In genomic region chr6:54431761-54432160, GRCm38 (mm10) we compare ENCODE assay signal across 8 mouse cellular contexts. TPM values are rescaled to one million over a fixed set of nuclear protein-coding genes. Genes with fewer than 3 reads are reported as not detected.
DNase-seq lines count a peak whose midpoint lies in the region; ATAC-seq and TF ChIP-seq lines count a peak whose summit lies in the region.

No protein-coding gene starts in this region.

- H3K4me1 ChIP-seq in hindbrain, postnatal 0 days (ENCODE audit: insufficient read depth, low read length), result 0 out of 2 replicates have a peak, but pooled peaks cover 5% of the 10 kb centered on the region
- H3K4me1 ChIP-seq in midbrain, embryonic 16.5 days (ENCODE audit: control insufficient read depth, insufficient read depth, low read length), result peaks cover 21% of the 10 kb centered on the region; the same call in 1 of the 2 replicates

- peak overlapping the region; percentile 27 for H3K4me2 ChIP-seq in hindbrain, postnatal 0 days (ENCODE audit: low read depth, low read length)
- H3K4me2 ChIP-seq in midbrain, embryonic 16.5 days (ENCODE audit: low read length), result peak overlapping the region; percentile 82; the same call in 1 of the 2 replicates

- no peak for TF ChIP-seq CTCF in gastrocnemius, adult 2 months (IDR thresholded peaks at IDR 0.05)
- TF ChIP-seq CTCF in hindbrain, postnatal 0 days (IDR thresholded peaks at IDR 0.05; ENCODE audit: low read depth), result no peak

- intact Hi-C loops in gastrocnemius, adult 2 months (cut with DNase I), result no loop called here

- no peak for ATAC-seq in hindbrain, postnatal 0 days
- no peak for ATAC-seq in midbrain, embryonic 16.5 days
- ATAC-seq in monocyte, adult 5-6 weeks (replicated peaks; ENCODE audit: insufficient number of reproducible peaks, low FRiP score, low TSS enrichment, poor library complexity, severe bottlenecking), result no peak

- no peaks in the 10 kb centered on the region for H3K9me3 ChIP-seq in hindbrain, postnatal 0 days (ENCODE audit: low read length)
- H3K9me3 ChIP-seq in midbrain, embryonic 16.5 days (replicated peaks; ENCODE audit: control insufficient read depth, low read length, poor library complexity, severe bottlenecking), result no peaks in the 10 kb centered on the region

- H3K27me3 ChIP-seq in hindbrain, postnatal 0 days (ENCODE audit: insufficient read depth, low read length), result no peaks in the 10 kb centered on the region
- H3K27me3 ChIP-seq in midbrain, embryonic 16.5 days (ENCODE audit: control insufficient read depth, insufficient read depth, low read depth, low read length), result no peaks in the 10 kb centered on the region

- no peak overlapping the region for H3K9ac ChIP-seq in hindbrain, postnatal 0 days (replicated peaks; ENCODE audit: low read length)
- no peak overlapping the region for H3K9ac ChIP-seq in midbrain, embryonic 16.5 days (ENCODE audit: low read depth, low read length)

- 50% methylated on average over 10 of the region's 10 CpGs for WGBS in hindbrain, postnatal 0 days
- WGBS in midbrain, embryonic 16.5 days, result 43% methylated on average over 10 of the region's 10 CpGs

- H3K27ac ChIP-seq in gastrocnemius, adult 2 months, result 0 out of 2 replicates have a peak overlapping the region, but pooled peaks have one; percentile 28
- H3K27ac ChIP-seq in hindbrain, postnatal 0 days, result no peak overlapping the region
- H3K27ac ChIP-seq in midbrain, embryonic 16.5 days (ENCODE audit: low read length), result no peak overlapping the region

- peak overlapping the region; percentile 11; the same call in 1 of the 2 replicates for H3K4me3 ChIP-seq in gastrocnemius, adult 2 months
- no peak overlapping the region for H3K4me3 ChIP-seq in hindbrain, postnatal 0 days (ENCODE audit: low read length)
- no peak overlapping the region for H3K4me3 ChIP-seq in midbrain, embryonic 16.5 days (ENCODE audit: low read depth, low read length)

- no peaks in the 10 kb centered on the region for H3K36me3 ChIP-seq in hindbrain, postnatal 0 days (ENCODE audit: insufficient read depth, low read length)
- no peaks in the 10 kb centered on the region for H3K36me3 ChIP-seq in midbrain, embryonic 16.5 days (ENCODE audit: control insufficient read depth, insufficient read depth, low read length)

- DNase-seq in gastrocnemius, adult 2 months, result no peak
- no peak for DNase-seq in gastrocnemius, postnatal 4 days (ENCODE audit: low spot score in 2 of 2)
- peak; percentile 78 for DNase-seq in cerebellum, adult 9-11 months
- DNase-seq in hindbrain, postnatal 0 days (ENCODE audit: low spot score), result no peak
- no peak for DNase-seq in thymus, postnatal 4 days
- no peak for DNase-seq in lung, postnatal 4 days

RNA-seq across cellular contexts. Expression of gene Wipf3, which starts 2.4 kb away (rescaled TPM):
- total RNA-seq in gastrocnemius, adult 2 months (2021), result 10 to 100 TPM; 11.3 to 14.3 TPM
- 1 to 10 TPM; 7.1 to 7.5 TPM for total RNA-seq in gastrocnemius, postnatal 4 days (2021)
- total RNA-seq in hindbrain, postnatal 0 days (2014; rRNA removed), result 1.4 and 4.2 TPM in 2 replicates
- 1.0 TPM in 2 replicates for polyA plus RNA-seq in hindbrain, postnatal 0 days (2015; fragmentation: Nextera tagmentation; extraction: Ambion mirVana)
- 3.6 and 5.0 TPM in 2 replicates for polyA plus RNA-seq in midbrain, embryonic 16.5 days (2015; fragmentation: Nextera tagmentation; extraction: Ambion mirVana)
- not detected in 3 replicates for total RNA-seq in monocyte, adult 5-6 weeks (2017)
